Mouse (Mus musculus) testis, adult 2 months (tissue): Measurements from ENCODE around the gene Mgat1.

Source experiments
- CTCF ChIP-seq: fragments of 200-500 bp; IDR thresholded peaks from 2 replicates; pipeline ENCODE4 v1.5.1; 2012; ENCODE audit warnings: low read depth, mild to moderate bottlenecking, inconsistent platforms, low read length, moderate library complexity; ENCODE audit not compliant: control insufficient read depth, insufficient read depth, insufficient replicate concordance
- POLR2A ChIP-seq: fragments of 200-500 bp; IDR thresholded peaks from 2 replicates; pipeline ENCODE4 v1.6.1; 2012; ENCODE audit warnings: low read depth, mild to moderate bottlenecking, inconsistent platforms, low read length, moderate library complexity; ENCODE audit not compliant: control insufficient read depth

DNA sequence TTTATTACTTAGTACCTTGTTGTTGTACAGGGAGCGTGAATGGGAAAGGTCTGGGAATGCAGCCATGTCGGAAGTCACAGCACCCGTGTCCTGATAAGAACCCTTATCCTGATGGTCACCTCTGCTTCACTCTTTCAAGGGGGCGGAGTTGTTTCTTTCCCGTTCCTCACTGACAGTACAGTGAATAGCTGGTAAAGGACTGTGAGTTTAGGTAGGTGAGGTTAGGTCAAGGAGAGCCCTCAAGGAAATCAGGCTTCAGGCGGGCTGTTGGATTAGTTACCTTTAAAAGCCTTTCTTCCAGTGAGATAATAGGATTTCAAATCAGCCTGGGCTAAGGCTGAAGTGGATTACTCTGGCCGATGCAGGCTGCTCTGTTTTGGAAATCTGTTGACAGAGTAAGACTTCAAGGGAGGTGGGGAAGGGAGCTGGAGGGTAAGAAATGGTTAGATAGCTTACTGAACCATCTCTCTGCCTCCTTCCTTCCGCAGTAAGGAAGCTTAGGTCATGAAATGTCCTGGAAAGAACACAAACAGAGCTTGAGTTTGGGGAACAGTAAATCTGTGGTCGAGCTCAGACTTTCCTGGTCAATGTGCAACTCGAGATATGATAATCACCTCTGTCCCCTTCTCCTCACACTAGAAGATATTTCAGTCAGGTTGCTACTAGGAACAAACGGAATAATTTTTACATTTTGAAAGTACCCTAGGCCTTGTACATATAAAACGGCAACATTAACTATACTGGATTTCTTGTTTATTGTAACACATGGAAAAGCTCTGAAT lies 1.8 kb downstream of the Mgat1 start:
- TF ChIP-seq CTCF = no peak
- no peak for TF ChIP-seq POLR2A
